Mouse (Mus musculus): ENCODE results near the gene Mrps27.

Mrps27 gene

DNA sequence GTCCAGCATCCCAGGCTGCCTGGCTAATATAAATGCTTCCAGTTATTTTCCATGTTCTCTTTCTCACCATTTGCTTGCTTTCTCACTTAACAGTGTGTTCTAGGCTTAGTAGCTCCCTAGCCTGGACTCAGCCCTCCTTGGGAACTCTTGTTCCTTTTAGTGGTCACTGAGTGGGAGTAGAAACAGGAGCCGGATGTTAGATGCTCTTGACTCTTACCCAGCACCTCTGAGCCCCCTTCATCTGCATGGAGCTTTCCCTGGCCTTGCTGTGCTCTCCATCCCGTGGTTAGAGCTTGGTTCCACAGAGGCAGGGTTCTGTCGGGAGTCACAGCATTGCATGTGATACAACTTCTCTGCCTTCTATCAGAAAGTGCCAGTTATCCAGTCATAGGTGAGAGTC is 7.0 kb downstream of the Mrps27 start:
- no peak for DNase-seq (ENCODE audit: low read depth, low spot score)

DNA sequence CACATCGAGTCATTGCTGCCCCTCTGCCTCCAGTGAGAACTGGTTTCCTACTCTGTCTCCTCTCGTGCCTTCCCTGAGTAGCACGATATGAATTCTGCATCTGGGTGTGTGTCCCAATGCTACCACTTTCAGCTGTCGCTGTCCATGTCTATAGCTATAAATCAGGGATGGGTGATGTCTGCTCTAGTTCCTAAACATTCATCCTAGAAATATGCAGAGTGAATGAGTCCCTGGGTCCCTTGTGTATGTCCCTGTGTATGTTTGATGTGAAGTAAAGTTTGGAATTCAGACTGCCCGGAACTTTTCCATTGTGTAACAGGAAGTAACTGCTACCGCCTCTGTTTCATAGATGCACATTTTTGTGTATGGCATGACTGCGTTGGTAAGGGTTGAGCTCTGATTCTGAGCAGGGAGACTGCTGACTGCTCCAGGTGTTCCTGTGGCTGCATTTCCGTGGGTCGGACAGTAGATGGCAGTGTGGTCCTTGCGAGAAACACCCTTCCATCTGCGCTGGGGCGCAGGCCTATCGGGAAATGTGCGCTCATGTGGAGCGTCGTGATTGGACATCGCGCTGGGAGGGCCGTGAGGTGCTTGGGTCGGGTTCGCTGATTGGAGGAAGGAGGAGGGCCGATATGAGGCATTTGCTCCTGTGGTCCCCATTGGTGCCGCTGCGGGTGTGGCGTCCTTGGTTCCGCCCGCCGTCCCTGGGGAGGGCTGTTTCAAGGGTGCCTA is 8.3 kb downstream of the Mrps27 start:
- peak; percentile 98 for DNase-seq (ENCODE audit: low read depth, low spot score)

DNA sequence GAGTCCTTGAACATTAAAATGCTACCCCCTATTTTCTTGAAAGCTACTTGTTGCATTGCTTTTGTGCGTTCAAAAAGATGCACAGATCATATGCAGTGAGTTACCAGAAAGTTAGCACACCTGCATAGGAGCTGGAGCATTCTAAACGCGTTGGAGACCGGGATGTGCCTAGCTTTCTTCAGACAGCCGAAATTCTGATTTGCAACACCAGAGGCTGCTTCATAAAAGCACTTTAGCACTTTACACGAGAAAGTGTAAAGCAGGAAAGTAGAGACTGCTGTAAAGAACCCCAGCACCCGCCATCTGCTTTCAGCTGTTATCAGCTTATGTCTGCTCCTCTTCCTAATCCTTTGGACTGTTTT is 8.9 kb downstream of the Mrps27 start:
- no peak for DNase-seq (ENCODE audit: low read depth, low spot score)

DNA sequence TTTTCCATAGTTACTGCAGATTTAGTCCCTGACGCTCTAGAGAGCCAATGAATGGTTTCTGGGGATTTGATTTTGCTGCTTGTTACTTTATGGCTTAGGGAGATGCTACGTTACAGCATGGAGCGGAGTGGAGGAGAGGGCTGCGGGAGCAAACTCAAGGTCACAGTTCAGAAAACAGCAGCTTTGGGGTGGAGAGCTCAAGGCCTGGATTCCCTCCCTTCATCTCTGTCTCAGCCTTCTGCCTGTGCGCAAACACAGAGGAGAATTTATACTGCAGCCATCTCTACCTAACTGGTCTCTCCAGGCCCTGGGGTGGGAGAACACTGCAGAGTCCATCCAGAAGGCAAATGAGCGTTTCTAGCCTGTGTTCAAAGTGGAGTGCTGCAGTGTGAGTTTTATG is 10.5 kb downstream of the Mrps27 start:
- DNase-seq (ENCODE audit: low read depth, low spot score): no peak

DNA sequence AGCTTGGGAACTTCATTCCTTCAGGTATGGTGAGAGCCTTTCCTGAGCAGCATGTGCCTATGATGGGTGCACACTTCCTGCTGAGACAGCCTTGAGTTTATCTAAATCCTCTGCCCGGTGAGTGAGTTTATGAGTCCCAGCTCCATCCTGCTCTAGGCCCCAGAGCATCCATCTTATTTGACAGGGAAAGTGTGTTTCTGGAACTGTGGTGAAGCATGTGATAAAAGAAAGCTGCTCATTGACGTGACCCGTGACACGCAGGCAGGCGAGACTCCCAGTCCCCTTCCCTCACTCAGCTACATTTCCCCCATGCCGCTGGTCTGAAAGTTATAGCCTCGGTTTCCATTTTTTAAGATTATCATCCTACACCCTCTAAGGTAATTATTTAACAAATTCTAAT is 11.3 kb downstream of the Mrps27 start:
- DNase-seq (ENCODE audit: low read depth, low spot score): no peak

DNA sequence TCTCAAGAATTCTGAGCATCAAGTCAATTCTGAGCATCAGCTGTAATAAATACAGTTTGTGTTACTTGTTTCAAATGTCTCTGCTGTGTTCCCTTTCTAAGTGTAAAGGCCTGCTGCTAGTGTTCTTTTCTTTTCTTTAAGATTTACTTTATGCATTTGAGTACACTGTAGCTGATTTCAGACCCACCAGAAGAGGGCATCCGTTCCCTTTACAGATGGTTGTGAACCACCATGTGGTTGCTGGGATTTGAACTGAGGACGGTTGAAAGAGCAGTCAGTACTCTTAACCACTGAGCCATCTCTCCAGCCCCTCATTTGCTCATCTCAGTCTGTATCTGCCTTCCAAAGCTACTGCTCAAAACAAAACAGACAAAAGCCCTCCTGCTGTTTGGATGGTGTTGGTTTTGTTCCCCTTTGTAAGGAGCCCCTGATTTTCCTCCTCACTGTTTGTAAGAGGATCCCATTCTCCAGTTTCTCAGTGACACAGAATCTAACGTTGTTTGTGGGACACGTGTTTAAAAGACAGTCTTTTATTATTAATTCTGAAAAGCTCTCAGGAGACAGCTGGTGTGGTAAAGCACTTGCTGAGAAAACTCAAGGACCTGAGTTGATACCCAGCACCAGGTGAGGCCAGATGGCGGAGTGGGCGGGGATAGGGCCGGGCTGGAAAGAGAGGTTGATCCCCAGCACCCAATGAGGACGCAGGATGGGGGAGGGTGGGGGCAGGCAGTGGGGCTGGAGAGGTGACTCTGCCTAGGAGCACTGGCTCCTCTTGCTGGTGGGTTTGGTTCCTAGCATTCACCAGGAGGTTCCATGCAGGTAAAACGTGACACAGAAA is 12.1 kb downstream of the Mrps27 start:
- DNase-seq (ENCODE audit: low read depth, low spot score): peak; percentile 92

DNA sequence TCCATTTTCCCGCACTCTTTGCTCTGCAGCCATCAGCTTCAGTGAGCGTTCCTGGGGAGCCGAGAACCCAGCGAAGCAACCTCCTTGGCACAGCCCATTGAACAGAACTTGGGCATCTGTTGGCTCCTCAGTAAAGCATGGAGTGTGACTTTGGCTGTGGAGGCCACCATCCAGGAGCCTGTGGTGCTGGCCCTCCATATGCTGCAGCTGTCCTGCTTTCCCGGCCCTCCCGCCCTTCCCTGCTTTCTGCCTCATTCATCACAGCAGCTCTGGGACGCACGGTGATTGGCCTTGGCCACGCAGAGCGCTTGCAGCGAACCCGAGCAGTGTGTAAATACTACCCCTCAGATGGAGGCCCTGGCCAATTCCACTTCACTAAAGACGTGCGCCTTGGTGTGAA is 14.3 kb downstream of the Mrps27 start:
- no peak for DNase-seq (ENCODE audit: low read depth, low spot score)

DNA sequence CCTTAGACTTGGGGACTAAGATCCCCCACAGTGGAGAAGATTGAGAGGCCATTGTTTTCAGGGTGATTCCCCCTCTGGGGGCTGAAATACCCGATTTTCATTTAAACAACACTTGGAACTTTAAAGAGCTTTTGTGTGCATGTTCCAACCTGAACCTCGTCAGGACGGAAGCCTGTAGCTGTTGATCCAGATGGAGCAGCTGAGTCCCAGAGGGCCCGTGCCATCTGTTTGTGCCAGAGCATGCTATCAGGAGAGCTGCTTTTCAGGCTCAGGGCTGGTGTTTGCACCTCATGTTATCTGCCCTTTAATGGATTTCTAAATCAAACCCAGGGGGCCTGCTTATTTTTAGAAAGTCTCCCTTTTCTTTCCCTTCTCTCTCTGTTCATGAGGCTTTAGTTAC is 19.3 kb downstream of the Mrps27 start:
- DNase-seq (ENCODE audit: low read depth, low spot score): no peak

DNA sequence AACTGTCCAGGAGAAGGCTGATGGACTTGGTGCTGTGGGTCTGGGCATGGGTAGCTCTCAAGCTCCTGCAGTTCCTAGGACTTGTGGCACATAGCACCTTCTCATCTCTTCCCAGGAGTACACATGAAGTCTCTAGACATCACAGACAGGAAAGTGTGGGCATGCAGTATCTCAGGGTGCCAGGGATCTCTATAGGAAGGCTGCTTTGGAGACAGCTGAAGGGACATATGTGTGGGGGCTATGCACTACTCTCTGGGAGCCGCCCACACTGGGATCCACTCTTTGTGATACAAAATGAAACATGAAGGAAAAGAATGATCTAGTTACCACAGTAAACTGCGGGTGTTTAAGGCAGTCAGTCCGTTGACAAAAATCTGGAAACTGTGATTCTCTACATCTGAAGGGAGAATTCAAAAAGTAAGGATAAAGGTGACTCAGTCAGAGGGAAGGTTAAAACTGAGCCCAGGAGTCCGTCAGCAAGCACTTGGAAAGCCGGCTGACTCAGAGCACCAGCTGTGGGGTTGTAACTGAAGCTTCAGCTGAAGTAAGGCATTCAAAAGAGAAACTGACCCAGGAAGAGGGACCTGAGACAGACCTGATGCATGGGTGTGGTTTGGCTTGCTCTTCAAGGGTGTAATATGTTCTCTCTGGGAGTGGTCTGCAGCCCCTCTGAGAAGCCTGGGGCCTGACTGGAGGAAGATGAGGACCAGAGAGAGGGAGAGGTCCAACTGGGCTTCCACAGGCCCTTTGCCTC is 22.0 kb downstream of the Mrps27 start:
- DNase-seq (ENCODE audit: low read depth, low spot score): no peak

DNA sequence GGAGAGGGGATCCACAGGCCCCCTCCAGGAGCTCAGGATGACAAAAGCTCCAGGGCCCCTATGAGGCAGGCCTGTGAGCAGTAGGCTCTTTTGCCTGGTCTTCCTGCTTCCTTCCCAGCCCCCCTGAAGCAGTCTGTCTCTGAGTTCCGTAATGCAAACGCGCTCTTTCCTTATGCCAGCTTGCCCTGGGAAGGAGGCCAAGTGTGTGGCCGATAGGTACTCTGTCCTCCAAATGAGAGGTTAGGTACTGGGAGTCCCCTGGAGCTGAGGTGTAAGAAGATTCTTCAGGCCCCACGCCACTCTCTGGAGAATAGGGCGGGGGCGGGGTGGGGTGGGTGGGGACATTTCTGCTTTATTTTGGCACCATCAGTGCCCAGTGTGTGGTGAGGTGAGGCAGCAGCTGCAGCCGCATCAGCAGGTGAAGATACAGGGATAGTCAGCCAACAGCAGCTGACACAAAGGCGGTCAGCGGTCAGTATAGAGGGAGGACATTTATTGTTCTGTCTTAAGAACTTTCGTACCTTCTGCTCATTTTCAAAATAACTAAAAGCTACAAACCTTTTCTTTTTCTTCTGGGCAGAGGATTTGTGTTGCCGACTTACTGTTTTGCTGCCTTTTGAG is 23.1 kb downstream of the Mrps27 start:
- DNase-seq (ENCODE audit: low read depth, low spot score): no peak

DNA sequence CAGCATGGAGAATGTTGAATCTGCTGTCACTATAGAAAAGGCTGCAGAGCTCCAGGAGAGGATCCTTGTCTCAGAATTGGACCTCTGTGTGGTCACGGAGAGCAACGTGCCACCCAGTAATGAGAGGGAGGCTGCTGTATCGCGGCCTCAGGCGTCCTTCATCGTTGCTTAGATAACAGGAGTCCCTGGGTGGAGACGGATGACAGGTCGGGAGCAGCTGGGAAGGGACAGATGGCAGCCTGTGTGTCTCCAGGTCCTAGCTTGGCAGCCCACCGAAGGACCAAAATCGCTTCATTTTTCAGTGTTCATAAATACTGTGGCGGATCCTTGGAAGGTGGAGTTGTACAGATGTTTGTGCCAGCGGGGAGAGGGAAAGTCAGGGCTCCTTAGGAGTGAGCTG is 24.5 kb downstream of the Mrps27 start:
- DNase-seq (ENCODE audit: low read depth, low spot score): no peak

DNA sequence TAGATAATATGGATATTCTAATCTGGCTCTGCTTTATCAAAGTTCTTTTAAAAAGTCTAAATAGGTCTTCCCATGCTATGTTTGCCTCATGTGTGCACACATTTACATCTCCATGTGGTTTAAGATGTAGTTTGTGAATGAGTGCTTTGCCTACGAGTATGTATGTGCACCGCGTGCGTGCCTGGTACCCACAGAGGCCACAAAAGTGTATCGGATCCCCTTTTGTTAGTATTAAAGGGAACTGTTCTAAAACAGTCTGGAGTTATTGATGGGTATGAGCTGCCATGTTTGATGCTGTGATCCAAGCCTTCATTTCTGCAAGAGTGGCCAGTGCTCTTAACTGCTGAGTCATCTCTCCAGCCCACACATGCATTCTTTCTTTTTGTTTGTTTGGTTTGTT is 26.7 kb downstream of the Mrps27 start:
- no peak for DNase-seq (ENCODE audit: low read depth, low spot score)

DNA sequence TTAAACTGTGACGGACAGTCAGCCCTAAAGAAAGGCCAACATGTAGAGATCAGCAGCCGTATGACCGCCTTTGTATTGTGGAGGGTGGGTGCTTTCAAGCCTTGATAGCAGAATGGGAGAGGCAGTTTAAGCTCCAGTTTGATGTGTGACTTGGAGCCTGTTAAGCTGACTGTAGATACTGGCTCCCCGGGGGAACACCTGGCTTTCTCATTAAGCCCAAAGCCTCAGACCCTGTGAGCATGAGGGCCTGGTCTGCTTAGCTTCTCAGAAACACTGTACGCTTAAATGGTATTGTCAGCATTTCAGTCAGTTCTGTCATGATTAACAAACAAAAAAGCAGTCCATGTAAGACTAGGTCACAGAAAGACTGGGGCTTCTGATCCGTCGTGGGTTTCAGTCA is 29.1 kb downstream of the Mrps27 start:
- DNase-seq (ENCODE audit: low read depth, low spot score): no peak

DNA sequence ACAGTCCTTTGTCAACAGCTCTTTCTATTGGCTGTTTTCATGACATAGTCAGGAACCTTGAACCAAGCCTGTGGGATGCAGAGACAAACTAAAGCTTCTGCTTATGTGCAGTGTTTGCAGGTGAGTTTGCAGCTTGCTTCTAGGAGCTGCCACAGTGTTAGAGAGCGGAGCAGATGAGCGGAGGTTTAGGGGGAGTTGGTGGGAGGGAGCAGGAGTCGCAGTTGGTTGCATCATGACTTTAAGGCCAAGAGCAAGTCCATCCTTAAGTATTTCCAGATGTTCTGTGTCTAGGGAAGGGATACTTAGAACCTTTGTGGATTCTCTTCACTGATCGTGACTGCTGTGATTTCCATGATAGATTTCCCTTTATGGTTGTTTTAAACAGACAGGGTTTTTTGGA is 29.6 kb downstream of the Mrps27 start:
- no peak for DNase-seq (ENCODE audit: low read depth, low spot score)

DNA sequence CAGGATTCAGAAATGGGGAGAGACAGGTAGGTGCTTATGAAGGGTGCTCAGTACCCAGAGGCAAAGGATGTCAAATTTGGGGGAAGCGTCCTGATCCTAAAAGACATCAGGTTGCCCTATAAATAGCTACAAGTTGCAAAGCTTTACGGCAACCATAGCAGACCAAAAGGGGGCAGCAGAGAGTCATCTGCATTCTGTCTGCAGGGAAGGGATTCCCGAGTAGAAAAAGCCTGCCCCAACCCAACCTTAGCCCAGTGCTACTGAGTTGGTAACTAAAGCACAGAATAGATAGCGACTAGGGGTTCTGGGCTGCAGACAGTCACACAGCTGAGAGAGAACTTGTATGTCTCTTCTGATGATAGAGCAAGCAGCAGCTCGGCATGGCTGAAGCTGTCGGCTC is 31.0 kb downstream of the Mrps27 start:
- DNase-seq (ENCODE audit: low read depth, low spot score): peak; percentile 79

DNA sequence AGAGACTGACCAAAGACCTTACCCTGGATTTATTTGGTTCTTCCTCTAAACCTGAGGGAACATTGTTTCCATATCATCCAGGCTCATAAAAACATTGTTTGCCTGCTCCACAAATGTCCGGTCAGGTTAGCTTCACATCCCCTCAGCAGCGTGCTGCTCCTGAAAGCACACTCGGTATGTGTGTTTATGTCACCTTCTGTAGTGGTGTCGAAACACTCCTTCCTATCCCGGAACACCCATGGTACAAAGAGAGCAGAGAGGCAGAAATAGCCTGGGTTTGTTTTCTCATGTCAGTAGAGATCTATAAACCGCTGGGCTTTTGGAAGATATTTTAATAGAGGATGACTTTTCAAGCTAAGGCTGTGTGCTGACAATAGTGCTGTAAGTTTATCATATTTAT is 32.5 kb downstream of the Mrps27 start:
- no peak for DNase-seq (ENCODE audit: low read depth, low spot score)

DNA sequence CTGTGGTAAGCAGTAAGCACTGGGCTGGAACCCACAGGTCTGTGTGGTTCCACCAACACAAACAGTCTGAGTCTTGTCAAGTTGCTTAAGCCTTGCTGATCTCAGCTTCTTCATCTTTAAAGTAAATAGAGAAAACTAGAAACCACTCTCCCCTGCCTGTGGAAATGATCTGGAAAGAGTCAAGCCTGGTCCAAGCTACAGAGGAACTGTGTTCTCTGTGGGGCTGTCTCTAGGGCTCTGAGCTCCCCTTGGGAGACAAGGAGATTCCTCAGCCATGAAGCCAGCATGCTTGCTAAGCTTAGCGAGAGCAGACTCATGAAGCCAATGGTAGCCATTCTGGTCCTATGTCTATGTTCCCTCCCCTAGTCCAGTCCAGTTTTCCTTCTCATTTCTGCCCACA is 33.6 kb downstream of the Mrps27 start:
- DNase-seq (ENCODE audit: low read depth, low spot score): no peak

DNA sequence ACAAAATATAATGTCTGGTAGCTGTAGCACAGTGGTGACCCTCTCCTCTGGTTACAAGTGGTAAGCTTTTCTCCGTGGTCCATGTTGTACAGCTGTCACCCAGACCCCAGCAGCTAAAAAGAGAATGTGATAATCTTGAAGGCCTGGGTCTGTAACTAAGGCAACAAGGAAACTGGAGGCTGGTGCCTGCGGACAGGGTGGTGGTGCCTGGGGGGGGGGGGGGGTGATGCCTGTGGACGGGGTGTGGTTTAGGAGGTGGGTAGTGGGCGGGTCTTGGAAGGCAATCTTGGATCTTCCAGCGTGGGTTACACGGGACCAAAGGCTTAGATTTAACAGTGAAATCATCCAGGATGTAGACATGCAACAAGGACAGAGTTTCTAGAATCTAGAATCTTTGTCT is 37.8 kb downstream of the Mrps27 start:
- peak; percentile 80 for DNase-seq (ENCODE audit: low read depth, low spot score)

DNA sequence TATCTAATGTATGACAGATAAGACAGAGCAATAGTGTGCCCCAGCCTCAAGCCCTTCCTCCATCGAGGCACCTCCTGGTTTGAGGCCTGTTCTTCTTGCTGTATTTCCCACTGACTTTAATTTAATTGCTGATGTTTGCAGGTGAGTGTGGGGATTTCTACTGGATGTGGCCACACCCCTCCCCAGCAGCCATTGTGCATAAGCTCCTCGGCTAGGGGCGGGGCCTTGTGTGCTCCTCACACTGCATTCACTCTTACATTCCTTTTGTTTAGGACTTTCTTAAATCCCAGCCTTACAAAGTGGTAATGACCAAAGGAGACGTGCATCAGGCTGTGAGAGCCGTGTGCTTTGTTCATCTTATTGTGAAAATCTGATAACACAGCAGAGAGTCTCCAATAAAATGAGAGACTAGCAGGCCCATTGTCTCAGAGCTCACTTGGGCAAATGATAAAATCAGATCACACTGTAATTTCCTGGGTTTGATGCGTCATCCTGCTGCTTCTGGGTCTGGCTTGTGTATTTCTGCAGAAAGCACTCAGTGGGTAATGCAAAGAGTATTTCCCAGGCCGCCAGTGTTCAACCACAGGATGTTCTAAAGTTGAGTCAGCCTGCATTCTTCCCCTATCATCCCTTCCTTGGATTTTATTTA is 40.1 kb downstream of the Mrps27 start:
- peak; percentile 55 for DNase-seq (ENCODE audit: low read depth, low spot score)

DNA sequence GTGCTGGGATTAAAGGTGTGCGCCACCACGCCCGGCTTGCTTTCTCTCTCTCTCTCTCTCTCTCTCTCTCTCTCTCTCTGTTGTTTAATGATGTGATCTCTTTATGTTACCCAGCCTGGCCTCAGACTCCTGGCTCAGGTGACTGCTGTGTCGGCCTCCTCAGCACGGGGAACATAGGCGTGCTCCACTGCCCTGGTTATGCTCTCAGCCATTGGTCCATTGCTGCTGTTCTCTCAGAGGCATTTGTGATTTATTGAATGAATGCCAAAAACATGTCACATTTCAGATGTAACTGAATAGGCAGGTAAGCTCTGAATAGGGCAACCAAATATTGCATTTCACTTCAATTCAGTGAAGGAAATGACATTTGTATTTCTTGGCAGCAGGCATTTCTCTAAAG is 41.3 kb downstream of the Mrps27 start:
- DNase-seq (ENCODE audit: low read depth, low spot score): no peak

DNA sequence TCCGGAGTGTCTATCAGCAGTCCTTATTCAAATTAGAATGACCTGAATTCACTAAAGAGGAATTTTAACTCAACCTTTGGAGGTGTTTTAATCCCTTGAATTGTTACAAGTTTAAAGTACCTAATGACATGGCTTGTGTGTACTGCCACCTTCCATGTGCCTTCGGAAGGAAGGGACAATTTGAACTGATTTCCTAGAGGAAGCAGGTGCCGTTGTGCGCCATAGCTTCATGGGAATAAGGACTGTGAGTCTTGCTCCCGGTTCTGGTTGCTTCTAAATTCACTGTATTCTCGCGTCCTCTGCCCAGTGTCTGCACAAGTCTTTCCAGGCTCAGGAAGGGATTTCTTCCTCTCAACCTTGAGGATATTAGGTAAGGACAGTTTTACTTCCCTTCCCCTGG is 41.8 kb downstream of the Mrps27 start:
- no peak for DNase-seq (ENCODE audit: low read depth, low spot score)

Data from R1 (cell line).